20 mouse cellular contexts compared by ENCODE assay signal in the genomic region with DNA sequence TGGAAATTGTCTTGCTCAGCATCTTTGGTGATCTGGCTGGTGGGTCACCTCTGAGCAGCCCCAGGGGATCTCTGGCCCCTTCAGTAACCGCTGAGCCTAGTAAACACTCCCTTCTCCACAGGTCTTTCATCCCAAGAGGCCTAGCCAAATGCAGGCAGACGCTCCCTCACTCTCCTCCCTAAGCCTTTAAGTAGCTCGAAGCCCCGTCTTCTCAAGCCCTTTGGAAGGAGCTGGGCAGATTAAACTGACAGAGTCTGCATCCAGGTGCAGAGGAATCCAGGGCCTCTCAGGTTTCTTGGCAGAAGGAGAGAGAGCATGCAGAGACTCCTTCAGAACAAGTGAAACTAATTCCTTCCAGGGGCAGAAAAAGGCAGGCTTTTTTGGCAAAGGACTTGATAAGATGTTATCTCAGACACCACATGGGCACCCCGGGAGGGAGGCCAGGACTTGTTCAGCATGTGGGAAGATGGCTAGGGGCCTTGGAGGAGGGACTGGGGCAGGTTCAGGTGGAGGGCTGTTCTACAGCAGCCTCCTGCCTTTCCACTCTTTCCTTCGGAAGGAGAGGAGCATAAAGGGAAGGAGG. TPM values are rescaled to one million over a fixed set of nuclear protein-coding genes. Genes with fewer than 3 reads are reported as not detected.
DNase-seq lines count a peak whose midpoint lies in the region; ATAC-seq and TF ChIP-seq lines count a peak whose summit lies in the region.
"Had no signal": no experiment of that assay in that cellular context is flagged by ENCODE, and none has a peak within 500 bp of the region (broad histone marks: within the 10 kb centered on the region; RNA-seq: fewer than 3 reads in every experiment).

No protein-coding gene starts in this region.

- H3K4me1 ChIP-seq in kidney, embryonic 16.5 days (ENCODE audit: insufficient read depth, low read length) = peaks cover 5% of the 10 kb centered on the region; the same call in 1 of the 2 replicates
- H3K4me1 ChIP-seq in kidney, adult 2 months (ENCODE audit: control insufficient read depth, insufficient read depth, low read length) = no peaks in the 10 kb centered on the region
- no peaks in the 10 kb centered on the region; a peak in 1 of 4 replicates for H3K4me1 ChIP-seq in ES-E14 (ENCODE audit: control insufficient read depth in 2 of 2, insufficient read depth in 2 of 2, low read length in 2 of 2, poor library complexity in 1 of 2)
- H3K4me1 ChIP-seq in embryonic facial prominence, embryonic 15.5 days = peaks cover 29% of the 10 kb centered on the region
- no peaks in the 10 kb centered on the region for H3K4me1 ChIP-seq in thymus, adult 2 months (replicated peaks; ENCODE audit: control insufficient read depth, insufficient read depth, low read length)
- H3K4me1 ChIP-seq: midbrain, embryonic 12.5 days had no signal

- in situ Hi-C loops in ES-E14 (cut with MboI; ENCODE audit: low sequenced_read_pairs in 2 of 2, unreplicated experiment in 2 of 2) = loop anchor here (10.0 kb wide), 1 partner anchor 179 kb away; the partner anchor contains the start of gene Slc36a1 (in 2 of the 2)

- no peak for TF ChIP-seq POLR2A in kidney, adult 2 months (IDR thresholded peaks at IDR 0.05; ENCODE audit: low read depth, low read length)
- TF ChIP-seq POLR2A in thymus, adult 2 months (IDR thresholded peaks at IDR 0.05; ENCODE audit: control insufficient read depth, extremely low read depth, insufficient read depth, low read length, poor library complexity) = no peak

- H3K9me3 ChIP-seq in kidney, embryonic 16.5 days (ENCODE audit: low read length) = no peaks in the 10 kb centered on the region
- H3K9me3 ChIP-seq in ES-E14 (ENCODE audit: control insufficient read depth, insufficient read depth, low read depth, low read length) = no peaks in the 10 kb centered on the region
- H3K9me3 ChIP-seq in embryonic facial prominence, embryonic 15.5 days (replicated peaks) = no peaks in the 10 kb centered on the region
- H3K9me3 ChIP-seq: forebrain, embryonic 13.5 days; hindbrain, embryonic 13.5 days; intestine, embryonic 15.5 days; liver, embryonic 12.5 days; midbrain, embryonic 12.5 days; stomach, embryonic 15.5 days had no signal

- H3K27ac ChIP-seq in kidney, embryonic 16.5 days (ENCODE audit: low read length) = no peak overlapping the region
- H3K27ac ChIP-seq in kidney, adult 2 months (ENCODE audit: insufficient read depth, low read depth, low read length) = no peak overlapping the region
- H3K27ac ChIP-seq in ES-E14 (ENCODE audit: insufficient read depth, low read depth, low read length, poor library complexity, severe bottlenecking) = no peak overlapping the region
- peak overlapping the region; percentile 71 for H3K27ac ChIP-seq in embryonic facial prominence, embryonic 15.5 days (replicated peaks)
- no peak overlapping the region for H3K27ac ChIP-seq in thymus, adult 2 months (ENCODE audit: control insufficient read depth, insufficient read depth, low read length)
- H3K27ac ChIP-seq: forebrain, embryonic 13.5 days; hindbrain, embryonic 13.5 days; intestine, embryonic 15.5 days; liver, embryonic 12.5 days; midbrain, embryonic 12.5 days; stomach, embryonic 15.5 days had no signal

- 34% methylated on average over 6 of the region's 6 CpGs for WGBS in kidney, embryonic 16.5 days
- WGBS in kidney, adult 2 months = 63% methylated on average over 6 of the region's 6 CpGs
- 11% methylated on average over 6 of the region's 6 CpGs for WGBS in embryonic facial prominence, embryonic 15.5 days
- 73% methylated on average over 6 of the region's 6 CpGs for WGBS in thymus, adult 2 months

- intact Hi-C loops in left cerebral cortex, postnatal 25 days (cut with DNase I) = loop anchor here (5.0 kb wide), 1 partner anchor 131 kb away; no protein-coding TSS in a partner anchor

- DNase-seq in kidney, adult 2 months = no peak
- DNase-seq in 416B (ENCODE audit: low read depth) (peak; percentile 48), ES-E14 (ENCODE audit: low read depth, low spot score) (no peak)
- no peak for DNase-seq in thymus, adult 2 months
- DNase-seq in left cerebral cortex, adult 18-20 months (ENCODE audit: low spot score in 2 of 2) = no peak
- no peak for DNase-seq in left cerebral cortex, postnatal 25 days (ENCODE audit: low spot score in 2 of 2)
- DNase-seq: heart, adult 18-20 months; kidney, postnatal 25 days; layer of hippocampus, adult 9-11 months; lung, postnatal 36 days; thymus, postnatal 36 days had no signal

- H3K9ac ChIP-seq in kidney, embryonic 16.5 days (replicated peaks; ENCODE audit: low read length) = 0 out of 2 replicates have a peak overlapping the region, but pooled peaks have one; percentile 2
- H3K9ac ChIP-seq in ES-E14 (ENCODE audit: insufficient read depth, low read depth, low read length, poor library complexity, severe bottlenecking) = no peak overlapping the region
- H3K9ac ChIP-seq in embryonic facial prominence, embryonic 15.5 days = no peak overlapping the region
- H3K9ac ChIP-seq: forebrain, embryonic 13.5 days; hindbrain, embryonic 13.5 days; intestine, embryonic 15.5 days; liver, embryonic 12.5 days; midbrain, embryonic 12.5 days; stomach, embryonic 15.5 days had no signal

- H3K27me3 ChIP-seq in kidney, embryonic 16.5 days (ENCODE audit: insufficient read depth, low read length) = no peaks in the 10 kb centered on the region; the same call in 1 of the 2 replicates
- no peaks in the 10 kb centered on the region for H3K27me3 ChIP-seq in kidney, adult 2 months (replicated peaks; ENCODE audit: control insufficient read depth, insufficient read depth, low read length)
- no peaks in the 10 kb centered on the region; the same call in 1 of the 2 replicates for H3K27me3 ChIP-seq in embryonic facial prominence, embryonic 15.5 days
- H3K27me3 ChIP-seq in thymus, adult 2 months (ENCODE audit: control insufficient read depth, insufficient read depth, low read length) = no peaks in the 10 kb centered on the region
- H3K27me3 ChIP-seq: hindbrain, embryonic 13.5 days; intestine, embryonic 15.5 days; midbrain, embryonic 12.5 days; stomach, embryonic 15.5 days had no signal

- H3K36me3 ChIP-seq in kidney, embryonic 16.5 days (ENCODE audit: insufficient read depth, low read length) = no peaks in the 10 kb centered on the region
- H3K36me3 ChIP-seq in kidney, adult 2 months (ENCODE audit: control insufficient read depth, insufficient read depth, low read length) = no peaks in the 10 kb centered on the region
- H3K36me3 ChIP-seq in ES-E14 (ENCODE audit: control insufficient read depth, insufficient read depth, low read length, poor library complexity, severe bottlenecking) = no peaks in the 10 kb centered on the region
- no peaks in the 10 kb centered on the region for H3K36me3 ChIP-seq in embryonic facial prominence, embryonic 15.5 days
- H3K36me3 ChIP-seq in thymus, adult 2 months (ENCODE audit: control insufficient read depth, insufficient read depth, low read length) = no peaks in the 10 kb centered on the region
- H3K36me3 ChIP-seq: hindbrain, embryonic 13.5 days; intestine, embryonic 15.5 days; liver, embryonic 12.5 days; midbrain, embryonic 12.5 days; stomach, embryonic 15.5 days had no signal

- H3K4me2 ChIP-seq in kidney, embryonic 16.5 days (replicated peaks; ENCODE audit: low read depth, low read length) = no peak overlapping the region
- H3K4me2 ChIP-seq in embryonic facial prominence, embryonic 15.5 days (replicated peaks) = no peak overlapping the region
- H3K4me2 ChIP-seq: forebrain, embryonic 13.5 days; hindbrain, embryonic 13.5 days; intestine, embryonic 15.5 days; liver, embryonic 12.5 days; midbrain, embryonic 12.5 days; stomach, embryonic 15.5 days had no signal

- ATAC-seq in kidney, embryonic 16.5 days (ENCODE audit: low FRiP score, low TSS enrichment) = no peak
- ATAC-seq in embryonic facial prominence, embryonic 15.5 days (ENCODE audit: insufficient number of reproducible peaks, low FRiP score, low TSS enrichment, low read depth) = peak; percentile 41; the same call in 1 of the 2 replicates
- ATAC-seq: forebrain, embryonic 13.5 days; intestine, embryonic 15.5 days; liver, embryonic 12.5 days had no signal

- TF ChIP-seq CTCF in kidney, adult 2 months (conservative IDR thresholded peaks at IDR 0.05; ENCODE audit: insufficient read depth, insufficient read length, low read depth, low read length) = no peak
- no peak for TF ChIP-seq CTCF in thymus, adult 2 months (IDR thresholded peaks at IDR 0.05; ENCODE audit: borderline replicate concordance, control insufficient read depth, extremely low read depth, insufficient read depth, low read length, poor library complexity)

- H3K4me3 ChIP-seq in kidney, embryonic 16.5 days (ENCODE audit: low read length) = no peak overlapping the region
- H3K4me3 ChIP-seq in kidney, adult 2 months (ENCODE audit: insufficient read depth, low read depth, low read length) = no peak overlapping the region
- H3K4me3 ChIP-seq in ES-E14 (ENCODE audit: insufficient read depth in 1 of 2, low read depth in 1 of 2, low read length in 2 of 2, poor library complexity in 1 of 2, severe bottlenecking in 1 of 2) = no peak overlapping the region
- H3K4me3 ChIP-seq in embryonic facial prominence, embryonic 15.5 days (replicated peaks) = no peak overlapping the region
- H3K4me3 ChIP-seq in thymus, adult 2 months (ENCODE audit: control insufficient read depth, insufficient read depth, low read length) = no peak overlapping the region
- H3K4me3 ChIP-seq: forebrain, embryonic 13.5 days; hindbrain, embryonic 13.5 days; intestine, embryonic 15.5 days; liver, embryonic 12.5 days; midbrain, embryonic 12.5 days; stomach, embryonic 15.5 days had no signal

TF ChIP-seq in ES-E14, 5 proteins besides CTCF, POLR2A, EP300 and RAD21 (continues in another document):
- no peak for TF ChIP-seq CHD2 (IDR thresholded peaks at IDR 0.05; ENCODE audit: low read depth, low read length)
- TF ChIP-seq MAFK (IDR thresholded peaks at IDR 0.05; ENCODE audit: insufficient read depth, low read depth, low read length) = 0 out of 2 replicates have a peak, but pooled peaks have one; percentile 20
- TF ChIP-seq ZNF384 (IDR thresholded peaks at IDR 0.05; ENCODE audit: low read depth, low read length) = no peak

RNA-seq across cellular contexts. Expression of gene Sparc, which starts 39.4 kb away (rescaled TPM):
- polyA plus RNA-seq in kidney, embryonic 16.5 days (2015; fragmentation: Nextera tagmentation; extraction: Ambion mirVana) = 1,474 and 1,572 TPM in 2 replicates
- polyA plus RNA-seq in kidney, adult 2 months (2012; rRNA removed) = 585 and 720 TPM in 2 replicates
- 411 and 485 TPM in 2 replicates for total RNA-seq in ES-E14 (2012; rRNA removed)
- polyA plus RNA-seq in embryonic facial prominence, embryonic 15.5 days (2015; fragmentation: Nextera tagmentation; extraction: Ambion mirVana) = 3,074 and 3,219 TPM in 2 replicates
- polyA plus RNA-seq in thymus, adult 2 months (2012; rRNA removed) = 177 and 230 TPM in 2 replicates
- 100 to 1,000 TPM; 174 to 202 TPM for total RNA-seq in left cerebral cortex, adult 18-20 months (2021)
- total RNA-seq in left cerebral cortex, postnatal 25 days (2021) = 100 to 1,000 TPM; 275 to 297 TPM

RNA-seq across cellular contexts. Expression of gene Fat2, which starts 47.2 kb away (rescaled TPM):
- polyA plus RNA-seq in kidney, embryonic 16.5 days (2015; fragmentation: Nextera tagmentation; extraction: Ambion mirVana) = 0.06 and 0.11 TPM in 2 replicates
- 0.06 and 0.11 TPM in 2 replicates for polyA plus RNA-seq in kidney, adult 2 months (2012; rRNA removed)
- 0.71 and 3.5 TPM in 2 replicates for total RNA-seq in ES-E14 (2012; rRNA removed)
- polyA plus RNA-seq in embryonic facial prominence, embryonic 15.5 days (2015; fragmentation: Nextera tagmentation; extraction: Ambion mirVana) = 1.1 and 1.6 TPM in 2 replicates
- 1.9 and 2.2 TPM in 2 replicates for polyA plus RNA-seq in thymus, adult 2 months (2012; rRNA removed)
- under 1 TPM; 0.26 to 0.28 TPM for total RNA-seq in left cerebral cortex, adult 18-20 months (2021)
- total RNA-seq in left cerebral cortex, postnatal 25 days (2021) = under 1 TPM; 0.28 to 0.32 TPM
- polyA plus RNA-seq: forebrain, embryonic 13.5 days; liver, embryonic 12.5 days; small intestine, adult 2 months had no signal
